Mouse (Mus musculus) heart, adult 2 months (tissue): Measurements from ENCODE around the gene Klk10. TPM values are rescaled to one million over a fixed set of nuclear protein-coding genes. Genes with fewer than 3 reads are reported as not detected.
A peak's percentile ranks its signal among the peaks of the same experiment; 100 is the strongest.

Experiments
- DNase-seq, 2 experiments: peaks; one replicate each; pipeline ENCODE4 v3.0.0; 2021
- H3K27ac ChIP-seq: fragments of 200-600 bp; 2 replicates; pipeline ENCODE4 v1.8.1; 2022
- H3K27me3 ChIP-seq: fragments of 200-500 bp; 2 replicates; pipeline ENCODE4 v1.6.1; 2012; ENCODE audit warnings: mild to moderate bottlenecking, low read length, inconsistent platforms, mixed read lengths; ENCODE audit not compliant: control insufficient read depth, insufficient read depth
- H3K36me3 ChIP-seq: fragments of 200-500 bp; 2 replicates; pipeline ENCODE4 v1.6.1; 2012; ENCODE audit warnings: low read length, inconsistent platforms; ENCODE audit not compliant: control insufficient read depth, insufficient read depth
- H3K4me1 ChIP-seq: fragments of 200-500 bp; 2 replicates; pipeline ENCODE4 v1.6.1; 2011; ENCODE audit warnings: low read length; ENCODE audit not compliant: control insufficient read depth, insufficient read depth
- H3K4me3 ChIP-seq: fragments of 200-600 bp; 2 replicates; pipeline ENCODE4 v1.8.1; 2022
- H3K79me2 ChIP-seq: fragments of 200-500 bp; replicated peaks from 2 replicates; pipeline ENCODE4 v1.6.1; 2012; ENCODE audit warnings: mild to moderate bottlenecking, inconsistent platforms, low read length, moderate library complexity, mixed read lengths; ENCODE audit not compliant: control insufficient read depth, insufficient read depth
- H3K9ac ChIP-seq: fragments of 200-500 bp; 2 replicates; pipeline ENCODE4 v1.6.1; 2012; ENCODE audit warnings: low read depth, mild to moderate bottlenecking, control low read depth, inconsistent platforms, low read length, mixed read lengths
- CTCF ChIP-seq: fragments of 200-600 bp; IDR thresholded peaks from 2 replicates; pipeline ENCODE4 v1.8.1; 2022; ENCODE audit warnings: antibody characterized with exemption, mild to moderate bottlenecking, moderate library complexity
- EP300 ChIP-seq: fragments of 200-500 bp; IDR thresholded peaks from 2 replicates; pipeline ENCODE4 v1.6.1; 2011; ENCODE audit warnings: low read depth, low read length, control low read depth; ENCODE audit not compliant: insufficient read depth
- POLR2A ChIP-seq: fragments of 200-500 bp; IDR thresholded peaks from 2 replicates; pipeline ENCODE4 v1.6.1; 2011; ENCODE audit warnings: mild to moderate bottlenecking, low read depth, low read length, control low read depth; ENCODE audit not compliant: insufficient read depth
- WGBS: fragments of 180-500 bp; shearing (Covaris S2); methylation state at CpG from one replicate; pipeline ENCODE4 v1.1.7; 2018; 5-methylcytosine and 5-hydroxymethylcytosine counted together
- intact Hi-C: fragments of 180-260 bp; cut with DNase I; formaldehyde crosslinking; loops from one replicate; pipeline ENCODE4 v1.15.1; 2025
- polyA plus RNA-seq: library from polyadenylated mRNA; depleted of rRNA; stranded (reverse); fragments of >200 nt; gene quantifications from 2 replicates; pipeline ENCODE4 v1.2.3, GENCODE M21; 2012
- total RNA-seq, 2 experiments: library from RNA; stranded (reverse); gene quantifications; 2 replicates each; pipeline ENCODE4 v1.2.3; 2021

Gene Klk10
- total and polyA plus RNA-seq, 3 experiments, result 0.27 to 1.8 (median 0.65) TPM

- no peak for TF ChIP-seq EP300
- TF ChIP-seq CTCF, result no peak
- TF ChIP-seq POLR2A, result no peak
- peak overlapping the region; percentile 54 for H3K4me3 ChIP-seq
- intact Hi-C loops, result no loop called here
- 8% methylated on average over 7 of the region's 8 CpGs for WGBS
- no peaks in the 10 kb centered on the region for H3K36me3 ChIP-seq
- no peak overlapping the region for H3K27ac ChIP-seq
- H3K9ac ChIP-seq, result no peak overlapping the region
- no peaks in the 10 kb centered on the region for H3K27me3 ChIP-seq
- no peaks in the 10 kb centered on the region; the same call in 1 of the 2 replicates for H3K4me1 ChIP-seq
- H3K79me2 ChIP-seq, result no peaks in the 10 kb centered on the region
- no peak for DNase-seq
Observed at GRCm38 (mm10) chr7:43796355-43796754, 15.5 kb downstream of the Klk10 start.

- TF ChIP-seq CTCF (no peak), POLR2A (no peak), EP300 (no peak)
- no peaks in the 10 kb centered on the region for H3K79me2 ChIP-seq
- no peaks in the 10 kb centered on the region; the same call in 1 of the 2 replicates for H3K4me1 ChIP-seq
- no peaks in the 10 kb centered on the region for H3K36me3 ChIP-seq
- peak within 1 kb of the TSS; percentile 54 for H3K4me3 ChIP-seq
- no peaks in the 10 kb centered on the region for H3K27me3 ChIP-seq
- peak within 1 kb of the TSS; percentile 45 for H3K9ac ChIP-seq
- intact Hi-C loops, result no loop called here
- peak; percentile 51 to 59 for DNase-seq
- peak within 1 kb of the TSS; percentile 65 for H3K27ac ChIP-seq
- 2% methylated on average over 28 of the region's 28 CpGs for WGBS
Observed at GRCm38 (mm10) chr7:43797333-43797769, 16.5 kb downstream of the Klk10 start, which contains the start of gene Klk8. Gene Klk8 (plus strand): TSS chr7:43797577.

- Histone ChIP-seq H3K27ac (peak overlapping the region; percentile 65), H3K4me3 (peak overlapping the region; percentile 54), H3K9ac (peak overlapping the region; percentile 40), H3K4me1 (no peaks in the 10 kb centered on the region; the same call in 1 of the 2 replicates), H3K79me2 (no peaks in the 10 kb centered on the region), H3K36me3 (no peaks in the 10 kb centered on the region), H3K27me3 (no peaks in the 10 kb centered on the region)
- intact Hi-C loops, result loop anchor here (2.0 kb wide), 1 partner anchor 17 kb away; no protein-coding TSS in a partner anchor
- TF ChIP-seq POLR2A (peak; percentile 57; the same call in 1 of the 2 replicates), EP300 (no peak)
- 31% methylated on average over 13 of the region's 13 CpGs for WGBS
- DNase-seq, result peak; percentile 43 to 45
Observed at GRCm38 (mm10) chr7:43797844-43798462, 17.1 kb downstream of the Klk10 start.

- Histone ChIP-seq H3K4me3 (no peak overlapping the region), H3K79me2 (no peaks in the 10 kb centered on the region), H3K4me1 (no peaks in the 10 kb centered on the region; the same call in 1 of the 2 replicates), H3K27me3 (no peaks in the 10 kb centered on the region), H3K9ac (no peak overlapping the region), H3K36me3 (no peaks in the 10 kb centered on the region), H3K27ac (no peak overlapping the region)
- 63% methylated on average over 7 of the region's 7 CpGs for WGBS
- no peak for DNase-seq
- intact Hi-C loops, result loop anchor here (2.0 kb wide), 1 partner anchor 15 kb away; no protein-coding TSS in a partner anchor
- TF ChIP-seq EP300 (no peak), CTCF (no peak), POLR2A (no peak)
Observed at GRCm38 (mm10) chr7:43799876-43800275, 19.0 kb downstream of the Klk10 start.

- no peaks in the 10 kb centered on the region for H3K27me3 ChIP-seq
- H3K79me2 ChIP-seq, result no peaks in the 10 kb centered on the region
- DNase-seq, result no peak
- intact Hi-C loops, result no loop called here
- no peak within 1 kb of the TSS for H3K9ac ChIP-seq
- TF ChIP-seq EP300, result no peak
- no peak for TF ChIP-seq POLR2A
- TF ChIP-seq CTCF, result no peak
- no peak within 1 kb of the TSS for H3K4me3 ChIP-seq
- WGBS, result 47% methylated on average over 5 of the region's 5 CpGs
- no peaks in the 10 kb centered on the region for H3K4me1 ChIP-seq
- no peaks in the 10 kb centered on the region for H3K36me3 ChIP-seq
- H3K27ac ChIP-seq, result no peak within 1 kb of the TSS
Observed at GRCm38 (mm10) chr7:43810994-43811393, 30.2 kb downstream of the Klk10 start, which contains the start of gene Klk7. Gene Klk7 (plus strand): TSS chr7:43811294.

GRCm38 (mm10) chr7:43815211-43815610, 34.4 kb downstream of the Klk10 start:
- Histone ChIP-seq H3K27me3 (no peaks in the 10 kb centered on the region), H3K36me3 (no peaks in the 10 kb centered on the region), H3K4me1 (no peaks in the 10 kb centered on the region), H3K9ac (no peak overlapping the region), H3K4me3 (no peak overlapping the region), H3K79me2 (no peaks in the 10 kb centered on the region), H3K27ac (no peak overlapping the region)
- DNase-seq, result peak in 1 of 2 experiments; percentile 1
- 83% methylated on average over 7 of the region's 7 CpGs for WGBS
- intact Hi-C loops, result loop anchor here (2.0 kb wide), 1 partner anchor 16 kb away; no protein-coding TSS in a partner anchor
- no peak for TF ChIP-seq EP300
- no peak for TF ChIP-seq CTCF
- no peak for TF ChIP-seq POLR2A
